Mouse (Mus musculus) adrenal gland, postnatal 10 days (tissue): ENCODE results near the gene Mosmo. TPM values are rescaled to one million over a fixed set of nuclear protein-coding genes. Genes with fewer than 3 reads are reported as not detected.
"Not testable (repeated sequence)": the region's sequence is repeated elsewhere in the genome, so short reads cannot be mapped to it uniquely, and the experiment has no call there.

Experiments used
- DNase-seq: peaks from one replicate; pipeline ENCODE4 v3.0.0; 2021; ENCODE audit warnings: mixed read lengths
- total RNA-seq, 2 experiments: library from RNA; stranded (reverse); gene quantifications; 2 replicates each; pipeline ENCODE4 v1.2.3; 2021

Gene Mosmo
- total RNA-seq, 2 experiments from 2014 or later: 30.3 to 31.4 TPM

GRCm38 (mm10) chr7:120699586-120699985 is 22.2 kb downstream of the Mosmo start:
- no peak for DNase-seq

DNA sequence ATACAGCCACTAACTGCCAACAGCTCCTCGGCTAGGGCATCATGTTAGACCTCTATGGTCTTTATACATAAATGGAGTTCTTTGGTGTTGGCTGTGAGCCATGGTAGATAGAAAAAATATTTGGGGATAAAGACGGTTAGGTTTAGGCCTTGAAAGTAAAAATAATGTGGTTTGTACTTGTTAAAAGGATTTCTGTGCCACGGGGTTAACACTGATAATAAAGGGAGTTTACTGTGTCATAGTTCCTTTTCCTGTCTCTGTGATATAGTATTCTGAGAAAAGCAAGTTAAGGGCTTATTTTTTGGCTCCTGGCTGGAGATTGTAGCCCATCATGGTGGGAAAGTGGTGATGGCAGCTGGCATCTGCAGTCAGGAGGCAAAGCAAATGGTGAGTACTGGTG is 26.5 kb downstream of the Mosmo start:
- DNase-seq: no peak

DNA sequence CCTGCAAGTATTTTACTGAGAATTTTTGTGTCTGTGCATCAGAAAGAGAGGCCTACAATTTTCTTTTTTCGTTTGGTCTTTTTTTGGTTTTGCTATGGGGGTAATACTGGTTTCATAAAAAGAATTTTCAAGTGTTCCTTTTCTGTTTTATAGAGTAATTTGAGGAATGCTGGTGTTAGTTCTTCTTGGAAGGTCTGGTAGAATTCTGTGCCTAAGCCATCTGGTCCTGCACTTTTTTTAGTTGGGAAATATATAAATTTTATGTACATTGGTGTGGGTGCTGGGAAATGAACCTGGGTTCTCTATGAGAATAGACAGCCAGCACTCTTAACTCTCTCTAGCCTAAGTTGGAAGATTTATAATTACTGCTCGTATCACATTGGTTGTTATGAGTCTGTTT is 34.7 kb downstream of the Mosmo start:
- no peak for DNase-seq

DNA sequence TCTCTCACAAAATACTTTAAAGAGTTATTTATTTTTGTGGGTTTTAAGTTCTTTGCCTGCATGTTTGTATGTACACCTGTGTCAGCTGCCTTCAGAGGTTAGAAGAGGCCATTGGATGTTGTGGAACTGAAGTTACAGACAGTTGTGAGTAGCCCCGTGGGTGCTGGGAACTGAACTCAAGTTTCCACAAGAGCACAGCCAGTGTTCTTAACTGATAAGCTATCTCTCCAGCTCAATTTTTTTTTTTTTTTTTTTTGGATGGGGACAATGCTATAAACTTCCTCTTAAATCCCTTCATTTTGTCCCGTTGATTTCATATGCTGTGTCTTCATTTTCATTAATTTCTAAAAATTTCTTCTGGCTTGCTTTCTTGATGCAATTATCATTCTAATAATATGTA is 35.8 kb downstream of the Mosmo start:
- no peak for DNase-seq

GRCm38 (mm10) chr7:120713951-120714350 is 36.5 kb downstream of the Mosmo start:
- DNase-seq: not testable (repeated sequence)

- DNase-seq: no peak
Observed at GRCm38 (mm10) chr7:120717261-120717660, 39.8 kb downstream of the Mosmo start.

- DNase-seq: no peak
Observed at GRCm38 (mm10) chr7:120721051-120721450, 43.6 kb downstream of the Mosmo start.

DNA sequence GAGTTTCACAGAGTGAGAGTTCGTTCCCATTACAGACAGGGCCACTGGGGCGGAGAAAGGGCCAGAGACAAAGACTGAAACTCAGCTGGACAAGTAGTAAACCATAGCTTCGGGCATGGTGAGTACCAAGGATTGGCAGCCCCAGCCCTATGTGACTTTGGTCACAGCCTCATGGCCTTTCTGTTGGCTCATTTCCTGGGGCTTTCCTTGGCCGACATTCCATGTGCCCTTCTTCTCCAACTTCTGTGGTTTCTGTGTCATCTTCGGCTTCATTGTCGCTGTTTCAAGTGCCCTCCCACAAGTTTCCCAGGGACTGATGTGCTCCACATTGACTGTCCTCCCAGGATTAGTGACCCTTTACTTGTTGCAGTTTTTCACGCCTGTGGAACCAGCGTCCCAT is 44.0 kb downstream of the Mosmo start:
- DNase-seq: peak; percentile 70

- DNase-seq: no peak
Observed at GRCm38 (mm10) chr7:120722063-120722462, 44.6 kb downstream of the Mosmo start.

DNA sequence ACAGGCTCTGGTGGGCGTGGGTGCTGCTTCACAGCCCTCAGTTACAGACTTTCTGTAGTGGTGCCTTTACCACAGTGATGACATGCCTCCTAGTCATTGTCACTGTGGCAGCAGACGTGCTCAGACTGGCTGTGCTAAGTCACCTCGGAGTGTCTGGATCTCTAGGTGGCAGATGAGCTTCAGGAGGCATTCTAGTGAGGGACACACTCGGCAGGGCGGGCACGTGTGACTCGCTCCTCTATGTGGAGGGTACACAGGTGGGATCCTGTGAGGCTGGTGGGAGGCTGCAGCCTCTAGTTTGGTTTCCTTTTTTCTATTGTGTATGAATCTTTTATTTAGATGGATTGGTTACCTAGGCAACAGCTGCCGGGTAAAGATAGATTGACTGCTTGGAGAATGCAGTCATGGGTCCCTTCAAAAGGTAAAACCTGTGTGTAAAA is 45.4 kb downstream of the Mosmo start:
- DNase-seq: no peak

DNA sequence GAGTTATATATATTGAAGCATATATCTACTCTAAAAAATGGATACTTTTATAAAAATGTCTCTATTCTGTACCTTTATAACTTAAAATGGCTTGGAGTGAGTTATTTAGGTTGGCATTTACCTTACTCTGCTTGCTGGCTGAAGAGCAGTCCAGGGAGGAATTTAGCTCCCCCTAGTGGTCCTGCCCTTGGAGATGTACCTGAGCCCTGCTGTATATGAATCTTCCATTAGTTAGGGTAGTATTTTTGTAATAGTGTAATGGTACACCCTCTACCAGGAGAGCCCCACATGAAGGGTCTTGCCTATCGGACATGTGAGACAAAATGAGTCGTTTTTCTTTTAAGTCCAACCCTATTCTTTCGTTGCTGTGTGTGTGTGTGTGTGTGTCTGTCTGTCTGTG is 50.2 kb downstream of the Mosmo start:
- peak; percentile 70 for DNase-seq

DNA sequence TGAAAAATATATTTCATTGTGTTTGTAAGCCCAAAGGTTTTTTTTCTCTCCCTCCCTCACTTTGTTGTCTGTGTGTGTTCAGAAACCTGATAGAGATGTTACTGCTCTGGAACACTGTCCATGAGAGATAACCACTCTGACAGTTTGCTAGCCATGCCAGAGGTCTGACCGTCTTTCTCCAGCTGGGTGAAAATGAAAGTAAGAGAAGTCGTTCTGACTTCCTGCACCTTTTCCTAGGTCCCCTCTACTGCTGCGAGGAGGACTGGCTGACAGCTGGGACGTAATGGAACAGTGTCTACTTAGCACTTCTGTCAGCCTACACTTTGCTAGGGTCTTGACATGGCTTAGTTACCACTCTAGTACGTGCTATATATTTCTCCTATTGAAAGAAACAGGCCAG is 52.2 kb downstream of the Mosmo start:
- DNase-seq: no peak

GRCm38 (mm10) chr7:120732906-120733305 is 55.5 kb downstream of the Mosmo start:
- DNase-seq: no peak

DNA sequence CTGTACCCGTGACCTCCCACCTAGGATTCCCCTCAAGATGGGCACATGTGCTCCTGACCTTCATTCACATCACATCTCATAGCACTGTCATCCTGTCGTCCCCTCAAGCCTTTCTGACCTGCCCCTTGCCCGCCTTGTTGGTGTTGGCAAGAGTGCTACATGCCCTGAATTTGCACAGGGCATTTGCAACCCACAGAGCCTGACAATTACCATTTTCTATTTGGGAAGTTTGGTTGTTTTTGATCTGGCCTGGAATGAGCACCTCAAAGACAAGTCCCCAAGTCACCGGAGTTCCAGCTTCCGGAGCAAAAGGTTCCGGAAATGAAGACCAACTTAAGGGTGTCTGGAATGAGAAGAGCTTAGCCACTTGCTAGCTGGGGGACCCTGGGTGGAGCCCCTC is 61.6 kb downstream of the Mosmo start, which contains the start of gene Vwa3a:
TSS of gene Vwa3a (plus strand) at position 301 of the 400 bp plus-strand sequence.
- DNase-seq: no peak

GRCm38 (mm10) chr7:120739558-120740101 is 62.2 kb downstream of the Mosmo start:
- DNase-seq: no peak

- DNase-seq: peak; percentile 59
Observed at GRCm38 (mm10) chr7:120743366-120744351, 66.2 kb downstream of the Mosmo start.

GRCm38 (mm10) chr7:120744606-120745005 is 67.2 kb downstream of the Mosmo start:
- DNase-seq: no peak

DNA sequence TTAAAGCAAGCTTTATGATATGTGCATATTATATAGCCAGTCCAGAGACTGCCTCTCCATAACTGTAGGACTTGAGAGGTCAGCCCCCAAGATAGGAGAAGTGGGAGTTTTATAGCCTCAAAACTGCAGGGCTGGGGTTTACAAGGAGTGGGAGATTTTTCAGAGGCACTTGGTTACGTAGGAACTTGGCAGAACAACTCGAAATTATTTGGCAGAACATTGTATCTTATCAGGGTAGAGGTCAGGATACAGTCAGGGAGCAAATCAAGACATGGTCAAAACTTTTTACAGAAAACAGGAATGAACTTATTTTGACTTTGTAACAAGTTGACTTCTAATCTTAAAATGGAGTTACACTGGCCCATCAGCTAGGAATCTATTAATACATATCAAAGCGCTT is 68.6 kb downstream of the Mosmo start:
- DNase-seq: peak; percentile 37

DNA sequence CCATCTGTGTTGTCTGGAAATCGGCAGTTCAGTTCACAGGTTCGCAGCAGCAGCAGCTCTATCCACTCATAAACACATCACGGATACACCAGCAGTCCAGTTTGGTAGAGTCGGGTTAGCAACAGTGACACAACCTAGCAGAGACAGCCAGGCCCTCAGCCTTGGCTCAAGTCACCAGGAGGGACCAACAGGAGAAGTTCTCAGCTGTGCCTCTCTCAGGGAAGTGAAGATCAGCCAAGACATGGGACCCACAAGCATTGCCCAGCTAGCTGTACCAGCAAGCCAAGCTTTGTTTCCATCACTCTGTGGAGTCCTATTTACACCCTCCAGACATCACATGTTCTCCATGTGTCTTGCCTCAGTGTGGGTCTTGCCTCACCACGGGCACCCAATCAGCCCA is 69.4 kb downstream of the Mosmo start:
- DNase-seq: no peak

DNA sequence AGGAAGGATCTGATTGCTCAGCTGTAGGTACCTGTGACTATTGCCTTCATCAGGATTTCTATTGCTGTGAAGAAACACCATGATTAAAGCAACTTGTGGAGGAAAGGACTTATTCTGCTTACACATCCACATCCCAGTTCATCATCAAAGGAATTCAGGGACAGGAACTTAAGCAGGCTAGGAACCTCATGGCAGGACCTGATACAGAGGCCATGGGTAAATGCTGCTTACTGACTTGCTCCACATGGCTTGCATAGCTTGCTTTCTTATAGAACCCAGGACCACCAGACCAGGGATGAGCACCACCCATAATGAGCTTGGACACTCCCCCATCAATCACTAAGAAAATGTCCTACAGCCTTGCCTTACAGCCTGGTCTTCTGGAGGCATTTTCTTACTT is 71.1 kb downstream of the Mosmo start:
- DNase-seq: no peak

GRCm38 (mm10) chr7:120751330-120751729 is 73.9 kb downstream of the Mosmo start:
- DNase-seq: no peak

- DNase-seq: no peak
Observed at GRCm38 (mm10) chr7:120751906-120752305, 74.5 kb downstream of the Mosmo start.

DNA sequence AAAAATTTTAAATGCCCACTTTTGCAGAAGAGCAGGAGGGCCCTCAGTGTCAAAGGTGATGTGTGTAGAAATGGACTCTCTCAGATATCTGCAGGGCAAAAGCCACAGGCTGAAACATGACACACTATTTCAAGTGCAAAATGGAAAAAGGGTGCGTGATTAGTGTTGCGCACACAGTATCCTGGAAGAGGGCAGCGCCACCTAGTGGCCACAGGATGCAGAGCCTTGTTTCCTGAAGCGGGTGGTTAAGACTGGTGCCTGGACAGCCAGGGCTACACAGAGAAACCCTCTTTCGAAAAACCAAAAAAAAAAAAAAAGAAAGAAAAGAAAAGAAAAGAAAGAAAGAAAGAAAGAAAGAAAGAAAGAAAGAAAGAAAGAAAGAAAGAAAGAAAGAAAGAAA is 77.3 kb downstream of the Mosmo start:
- DNase-seq: peak; percentile 90

DNA sequence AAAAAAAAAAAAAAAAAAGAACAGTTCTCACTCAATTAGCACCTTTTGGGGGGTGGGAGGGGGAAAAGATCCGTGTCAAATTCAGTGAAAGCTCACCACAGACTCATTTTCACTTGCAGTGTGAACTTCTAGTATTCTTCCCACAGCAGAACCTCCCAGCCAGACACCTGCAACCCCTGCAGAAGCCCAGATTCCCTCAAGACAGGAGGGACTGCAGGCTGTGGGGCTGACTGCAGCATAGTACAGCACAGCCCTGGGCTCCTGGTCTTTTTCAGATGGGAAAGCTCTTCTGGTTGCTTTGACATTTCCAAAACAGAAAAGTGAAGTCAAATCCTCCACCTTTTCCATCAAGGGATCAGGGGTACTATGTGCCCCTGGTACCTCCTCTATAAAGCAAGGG is 90.0 kb downstream of the Mosmo start:
- DNase-seq: no peak
